Mouse (Mus musculus) embryonic stem cell, embryonic (primary cell): ENCODE data around the gene Ugdh.

Source experiments
- CTCF ChIA-PET, 4 experiments: fragments of 300-600 bp in 2 of 4; fragments of 350-600 bp in 2 of 4; sonication (Branson Sonifier 250); formaldehyde crosslinking; loops; one replicate each; lab custom pipeline; 2022; ENCODE audit warnings: inconsistent platforms in 2 of 4; lab: Charles Lee
- POLR2A ChIA-PET, 4 experiments: fragments of 300-600 bp in 2 of 4; fragments of 350-600 bp in 2 of 4; sonication (Branson Sonifier 250); formaldehyde crosslinking; loops; one replicate each; lab custom pipeline; 2022; ENCODE audit warnings: antibody characterized with exemption in 4 of 4, inconsistent platforms in 1 of 4; lab: Charles Lee

Ugdh gene

GRCm38 (mm10) chr5:65435806-65436561 lies at the start of gene Ugdh:
TSS of gene Ugdh (minus strand) at chr5:65435949.
- ChIA-PET CTCF (interaction anchor here (0.5 to 1.8 kb wide), 14 partner anchors 9 to 796 kb away, joined by 3 to 11 read pairs (median 4); partner anchors contain the start of genes Lias (in 1 of the 4), Rfc1 (in 1 of the 4), Rpl9 (in 1 of the 4) and Tlr1 (in 1 of the 4)), POLR2A (interaction anchor here (0.5 to 3.1 kb wide), 67 partner anchors 9 to 1240 kb away, joined by 3 to 34 read pairs (median 5); partner anchors contain the start of genes Lias (in 4 of the 4), Rpl9 (in 4 of the 4), Gm43552 (in 3 of the 4) and Rfc1 (in 2 of the 4))

- POLR2A ChIA-PET: interaction anchor here in 2 of 4 experiments (1.0 to 2.3 kb wide), 7 partner anchors 7 to 48 kb away, joined by 3 to 6 read pairs (median 5); partner anchors contain the start of genes Gm43552 (in 2 of the 2) and Ugdh (in 1 of the 2)
- CTCF ChIA-PET: interaction anchor here in 2 of 4 experiments (0.6 to 0.7 kb wide), 2 partner anchors 48 to 90 kb away, joined by 3 to 8 read pairs; no protein-coding TSS in a partner anchor
These were observed 47.2 kb upstream of the Ugdh start for GRCm38 (mm10) chr5:65482996-65483395.

- ChIA-PET CTCF (interaction anchor here in 1 of 4 experiments (0.5 to 0.6 kb wide), 2 partner anchors 22 to 46 kb away, joined by 3 read pairs; no protein-coding TSS in a partner anchor), POLR2A (interaction anchor here in 3 of 4 experiments (0.6 to 1.9 kb wide), 13 partner anchors 8 to 145 kb away, joined by 3 to 7 read pairs (median 5); partner anchors contain the start of genes Gm43552 (in 2 of the 3), Lias (in 2 of the 3), Rpl9 (in 2 of the 3) and Rfc1 (in 1 of the 3))
These were observed 44.8 kb upstream of the Ugdh start for GRCm38 (mm10) chr5:65480511-65480910.

- ChIA-PET POLR2A (interaction anchor here in 3 of 4 experiments (0.6 to 1.9 kb wide), 14 partner anchors 9 to 144 kb away, joined by 3 to 7 read pairs (median 4); partner anchors contain the start of genes Gm43552 (in 2 of the 3), Lias (in 2 of the 3), Rpl9 (in 2 of the 3) and Rfc1 (in 1 of the 3)), CTCF (interaction anchor here in 1 of 4 experiments (0.5 to 0.7 kb wide), 3 partner anchors 22 to 96 kb away, joined by 3 to 10 read pairs (median 3); no protein-coding TSS in a partner anchor)
These were observed 44.1 kb upstream of the Ugdh start for GRCm38 (mm10) chr5:65479681-65480445.

- ChIA-PET POLR2A (interaction anchor here in 2 of 4 experiments (0.5 to 1.2 kb wide), 2 partner anchors 57 to 91 kb away, joined by 4 to 11 read pairs; no protein-coding TSS in a partner anchor), CTCF (no interaction called here)
These were observed 42.5 kb upstream of the Ugdh start for GRCm38 (mm10) chr5:65478224-65478623.

GRCm38 (mm10) chr5:65476739-65477138 lies 41.0 kb upstream of the Ugdh start:
- ChIA-PET POLR2A (interaction anchor here in 1 of 4 experiments (1.0 to 1.1 kb wide), 2 partner anchors 48 to 60 kb away, joined by 3 read pairs; no protein-coding TSS in a partner anchor), CTCF (interaction anchor here in 1 of 4 experiments (0.5 to 0.6 kb wide), 2 partner anchors 47 to 266 kb away, joined by 3 to 6 read pairs; no protein-coding TSS in a partner anchor)

GRCm38 (mm10) chr5:65475806-65476205 lies 40.1 kb upstream of the Ugdh start:
- ChIA-PET POLR2A (interaction anchor here in 2 of 4 experiments (0.5 to 0.8 kb wide), 4 partner anchors 10 to 328 kb away, joined by 3 to 4 read pairs (median 4); no protein-coding TSS in a partner anchor), CTCF (interaction anchor here in 2 of 4 experiments (0.6 kb wide), 2 partner anchors 223 to 1581 kb away, joined by 3 read pairs; no protein-coding TSS in a partner anchor)

- ChIA-PET POLR2A (interaction anchor here in 2 of 4 experiments (1.0 to 2.3 kb wide), 4 partner anchors 11 to 79 kb away, joined by 3 to 8 read pairs (median 4); partner anchors contain the start of genes Lias (in 2 of the 2) and Rpl9 (in 2 of the 2)), CTCF (no interaction called here)
These were observed 34.0 kb upstream of the Ugdh start for GRCm38 (mm10) chr5:65469766-65470165.

GRCm38 (mm10) chr5:65466911-65467310 lies 31.2 kb upstream of the Ugdh start:
- ChIA-PET CTCF (interaction anchor here in 2 of 4 experiments (0.8 to 1.5 kb wide), 7 partner anchors 18 to 310 kb away, joined by 3 to 7 read pairs (median 4); partner anchors contain the start of genes Gm43552 (in 1 of the 2), Smim14 (in 1 of the 2) and Ube2k (in 1 of the 2)), POLR2A (interaction anchor here in 3 of 4 experiments (0.6 to 2.1 kb wide), 20 partner anchors 13 to 162 kb away, joined by 3 to 11 read pairs (median 4); partner anchors contain the start of genes Lias (in 3 of the 3), Rpl9 (in 3 of the 3) and Ugdh (in 2 of the 3))

- ChIA-PET POLR2A (interaction anchor here in 2 of 4 experiments (0.8 to 1.5 kb wide), 8 partner anchors 12 to 32 kb away, joined by 3 to 6 read pairs (median 4); partner anchors contain the start of gene Gm43552 (in 1 of the 2)), CTCF (no interaction called here)
These were observed 24.6 kb upstream of the Ugdh start for GRCm38 (mm10) chr5:65460361-65460760.

GRCm38 (mm10) chr5:65459454-65459853 lies 23.7 kb upstream of the Ugdh start:
- ChIA-PET POLR2A (interaction anchor here in 2 of 4 experiments (0.6 to 0.9 kb wide), 4 partner anchors 11 to 68 kb away, joined by 3 to 6 read pairs (median 3); partner anchors contain the start of genes Lias (in 1 of the 2) and Rpl9 (in 1 of the 2)), CTCF (interaction anchor here in 1 of 4 experiments (0.8 kb wide), 1 partner anchor 616 kb away, joined by 3 read pairs; no protein-coding TSS in a partner anchor)

GRCm38 (mm10) chr5:65457846-65458245 lies 22.1 kb upstream of the Ugdh start:
- ChIA-PET CTCF (interaction anchor here in 1 of 4 experiments (0.7 kb wide), 1 partner anchor 23 kb away, joined by 3 read pairs; no protein-coding TSS in a partner anchor), POLR2A (interaction anchor here in 2 of 4 experiments (0.7 to 2.0 kb wide), 4 partner anchors 11 to 51 kb away, joined by 3 to 8 read pairs (median 4); no protein-coding TSS in a partner anchor)

GRCm38 (mm10) chr5:65457086-65457827 lies 21.5 kb upstream of the Ugdh start:
- ChIA-PET CTCF (no interaction called here), POLR2A (interaction anchor here in 1 of 4 experiments (0.7 to 2.0 kb wide), 3 partner anchors 12 to 50 kb away, joined by 3 to 8 read pairs (median 4); no protein-coding TSS in a partner anchor)

GRCm38 (mm10) chr5:65454771-65455170 lies 19.0 kb upstream of the Ugdh start:
- ChIA-PET CTCF (interaction anchor here in 1 of 4 experiments (0.5 kb wide), 1 partner anchor 11 kb away, joined by 3 read pairs; no protein-coding TSS in a partner anchor), POLR2A (interaction anchor here in 2 of 4 experiments (0.8 to 1.6 kb wide), 4 partner anchors 9 to 81 kb away, joined by 3 to 4 read pairs (median 4); partner anchors contain the start of gene Ugdh (in 1 of the 2))

GRCm38 (mm10) chr5:65448941-65449340 lies 13.2 kb upstream of the Ugdh start:
- ChIA-PET CTCF (interaction anchor here in 1 of 4 experiments (1.5 kb wide), 1 partner anchor 18 kb away, joined by 4 read pairs; no protein-coding TSS in a partner anchor), POLR2A (interaction anchor here in 2 of 4 experiments (0.8 to 2.9 kb wide), 17 partner anchors 8 to 77 kb away, joined by 3 to 23 read pairs (median 4); partner anchors contain the start of genes Lias (in 2 of the 2), Rpl9 (in 2 of the 2), Ugdh (in 2 of the 2) and Gm43552 (in 1 of the 2))
